Mouse (Mus musculus): ENCODE measurements around the gene Tspan9. TPM values are rescaled to one million over a fixed set of nuclear protein-coding genes. Genes with fewer than 3 reads are reported as not detected.

The Tspan9 gene
- polyA plus RNA-seq, 2 experiments: 134 to 151 TPM

DNA sequence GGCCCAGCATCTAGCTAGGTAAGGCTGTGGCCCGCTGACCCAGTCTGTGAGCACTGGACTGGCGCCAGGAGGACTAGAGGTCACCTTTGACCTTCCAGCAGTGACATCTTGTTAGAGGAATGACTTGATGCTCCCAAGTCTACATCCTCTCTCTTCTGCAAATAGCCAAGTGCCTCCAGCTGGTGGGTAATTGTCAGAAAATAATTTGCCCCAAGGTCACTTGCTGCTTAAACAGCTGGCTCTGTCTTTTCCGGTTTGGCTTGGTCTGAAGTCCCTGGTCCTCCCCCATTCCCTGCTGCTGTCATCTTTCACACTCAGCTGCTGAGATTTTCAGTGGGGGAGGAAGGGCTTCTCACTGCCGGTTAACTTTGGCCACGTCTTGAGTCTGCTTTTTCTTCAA lies 210.7 kb downstream of the Tspan9 start:
- H3K4me2 ChIP-seq (replicated peaks; ENCODE audit: low read depth, low read length, severe bottlenecking): no peak overlapping the region
- peaks cover 11% of the 10 kb centered on the region for H3K4me1 ChIP-seq (ENCODE audit: control insufficient read depth, insufficient read depth, low read length)
- ATAC-seq (ENCODE audit: low FRiP score, low read depth) (no peak), DNase-seq (ENCODE audit: low spot score) (peak; percentile 57)
- H3K4me3 ChIP-seq (replicated peaks; ENCODE audit: low read length): no peak overlapping the region
- no peaks in the 10 kb centered on the region for H3K9me3 ChIP-seq (ENCODE audit: control insufficient read depth, low read length)
- H3K36me3 ChIP-seq (ENCODE audit: control insufficient read depth, insufficient read depth, low read length): peaks cover 11% of the 10 kb centered on the region; the same call in 1 of the 2 replicates
- H3K27ac ChIP-seq (replicated peaks; ENCODE audit: low read depth, low read length): no peak overlapping the region
- no peaks in the 10 kb centered on the region for H3K27me3 ChIP-seq (ENCODE audit: control insufficient read depth, insufficient read depth, low read length)
- WGBS: 36% methylated on average over 5 of the region's 5 CpGs
- no peak overlapping the region for H3K9ac ChIP-seq (ENCODE audit: low read depth, low read length, severe bottlenecking)
- no peak for TF ChIP-seq POLR2A (IDR thresholded peaks at IDR 0.05; ENCODE audit: borderline replicate concordance, extremely low read depth, insufficient read depth, insufficient read length)

DNA sequence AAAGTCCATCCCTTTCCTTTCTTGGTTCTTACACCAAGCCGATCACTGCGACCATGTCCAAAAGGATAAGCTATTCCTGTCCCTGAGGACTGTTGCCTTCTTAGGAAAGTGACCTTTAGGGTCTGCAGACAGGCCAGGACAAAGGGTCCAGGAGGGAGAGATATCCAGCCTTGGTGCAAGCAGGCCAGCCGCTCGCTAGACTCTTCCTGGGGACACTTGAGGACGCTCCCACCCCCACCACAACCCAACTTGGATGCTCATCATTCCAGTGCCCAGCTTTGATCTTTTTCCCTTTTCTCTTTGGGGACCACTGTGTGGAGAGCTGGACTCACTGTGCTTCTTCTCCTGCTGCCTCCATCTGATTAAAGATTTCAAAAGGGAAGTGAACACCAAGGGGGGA lies 214.7 kb downstream of the Tspan9 start:
- DNase-seq (ENCODE audit: low spot score) (no peak), ATAC-seq (ENCODE audit: low FRiP score, low read depth) (no peak)
- peaks cover 8% of the 10 kb centered on the region; the same call in 1 of the 2 replicates for H3K36me3 ChIP-seq (ENCODE audit: control insufficient read depth, insufficient read depth, low read length)
- no peak for TF ChIP-seq POLR2A (IDR thresholded peaks at IDR 0.05; ENCODE audit: borderline replicate concordance, extremely low read depth, insufficient read depth, insufficient read length)
- no peaks in the 10 kb centered on the region for H3K27me3 ChIP-seq (ENCODE audit: control insufficient read depth, insufficient read depth, low read length)
- no peak overlapping the region for H3K4me3 ChIP-seq (replicated peaks; ENCODE audit: low read length)
- H3K9me3 ChIP-seq (ENCODE audit: control insufficient read depth, low read length): no peaks in the 10 kb centered on the region
- 85% methylated on average over 5 of the region's 5 CpGs for WGBS
- no peak overlapping the region for H3K9ac ChIP-seq (ENCODE audit: low read depth, low read length, severe bottlenecking)
- H3K4me1 ChIP-seq (ENCODE audit: control insufficient read depth, insufficient read depth, low read length): peaks cover 18% of the 10 kb centered on the region
- H3K27ac ChIP-seq (replicated peaks; ENCODE audit: low read depth, low read length): no peak overlapping the region
- H3K4me2 ChIP-seq (replicated peaks; ENCODE audit: low read depth, low read length, severe bottlenecking): no peak overlapping the region

- DNase-seq (ENCODE audit: low spot score) (no peak), ATAC-seq (ENCODE audit: low FRiP score, low read depth) (no peak)
- no peak overlapping the region for H3K27ac ChIP-seq (replicated peaks; ENCODE audit: low read depth, low read length)
- H3K4me2 ChIP-seq (replicated peaks; ENCODE audit: low read depth, low read length, severe bottlenecking): no peak overlapping the region
- WGBS: 69% methylated on average over 9 of the region's 9 CpGs
- H3K27me3 ChIP-seq (ENCODE audit: control insufficient read depth, insufficient read depth, low read length): no peaks in the 10 kb centered on the region
- no peaks in the 10 kb centered on the region for H3K9me3 ChIP-seq (ENCODE audit: control insufficient read depth, low read length)
- no peak overlapping the region for H3K9ac ChIP-seq (ENCODE audit: low read depth, low read length, severe bottlenecking)
- H3K36me3 ChIP-seq (ENCODE audit: control insufficient read depth, insufficient read depth, low read length): peaks cover 8% of the 10 kb centered on the region; the same call in 1 of the 2 replicates
- TF ChIP-seq POLR2A (IDR thresholded peaks at IDR 0.05; ENCODE audit: borderline replicate concordance, extremely low read depth, insufficient read depth, insufficient read length): no peak
- no peak overlapping the region for H3K4me3 ChIP-seq (replicated peaks; ENCODE audit: low read length)
- H3K4me1 ChIP-seq (ENCODE audit: control insufficient read depth, insufficient read depth, low read length): peaks cover 7% of the 10 kb centered on the region; the same call in 1 of the 2 replicates
Observed at GRCm38 (mm10) chr6:127925915-127926314, 217.5 kb downstream of the Tspan9 start.

GRCm38 (mm10) chr6:127924750-127925149 lies 218.6 kb downstream of the Tspan9 start:
- H3K4me2 ChIP-seq (replicated peaks; ENCODE audit: low read depth, low read length, severe bottlenecking): no peak overlapping the region
- no peaks in the 10 kb centered on the region for H3K9me3 ChIP-seq (ENCODE audit: control insufficient read depth, low read length)
- peaks cover 8% of the 10 kb centered on the region; the same call in 1 of the 2 replicates for H3K36me3 ChIP-seq (ENCODE audit: control insufficient read depth, insufficient read depth, low read length)
- H3K4me3 ChIP-seq (replicated peaks; ENCODE audit: low read length): no peak overlapping the region
- ATAC-seq (ENCODE audit: low FRiP score, low read depth): no peak
- 70% methylated on average over 6 of the region's 6 CpGs for WGBS
- no peak overlapping the region for H3K27ac ChIP-seq (replicated peaks; ENCODE audit: low read depth, low read length)
- H3K27me3 ChIP-seq (ENCODE audit: control insufficient read depth, insufficient read depth, low read length): no peaks in the 10 kb centered on the region
- H3K9ac ChIP-seq (ENCODE audit: low read depth, low read length, severe bottlenecking): no peak overlapping the region
- H3K4me1 ChIP-seq (ENCODE audit: control insufficient read depth, insufficient read depth, low read length): peaks cover 7% of the 10 kb centered on the region; the same call in 1 of the 2 replicates
- no peak for TF ChIP-seq POLR2A (IDR thresholded peaks at IDR 0.05; ENCODE audit: borderline replicate concordance, extremely low read depth, insufficient read depth, insufficient read length)
- no peak for DNase-seq (ENCODE audit: low spot score)

DNA sequence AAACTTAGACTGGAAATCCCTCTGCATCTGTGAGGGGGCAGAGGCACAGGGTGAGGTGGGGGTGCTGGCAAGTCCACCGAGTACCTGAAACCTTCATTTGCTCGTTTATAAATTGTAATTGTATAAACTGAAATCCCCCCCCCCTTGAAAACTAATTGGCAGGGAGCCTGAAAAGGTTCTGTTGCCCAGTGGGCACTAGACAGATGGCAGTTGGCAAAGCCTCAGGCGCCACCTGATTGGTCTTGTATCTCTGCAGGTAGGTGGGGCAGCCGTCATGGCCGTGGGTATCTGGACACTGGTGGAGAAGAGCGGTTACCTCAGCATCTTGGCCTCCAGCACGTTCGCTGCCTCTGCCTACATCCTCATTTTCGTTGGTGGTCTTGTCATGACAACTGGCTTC lies 220.1 kb downstream of the Tspan9 start:
- no peak overlapping the region for H3K4me2 ChIP-seq (replicated peaks; ENCODE audit: low read depth, low read length, severe bottlenecking)
- H3K36me3 ChIP-seq (ENCODE audit: control insufficient read depth, insufficient read depth, low read length): peaks cover 8% of the 10 kb centered on the region; the same call in 1 of the 2 replicates
- ATAC-seq (ENCODE audit: low FRiP score, low read depth) (no peak), DNase-seq (ENCODE audit: low spot score) (no peak)
- no peaks in the 10 kb centered on the region for H3K27me3 ChIP-seq (ENCODE audit: control insufficient read depth, insufficient read depth, low read length)
- no peak for TF ChIP-seq POLR2A (IDR thresholded peaks at IDR 0.05; ENCODE audit: borderline replicate concordance, extremely low read depth, insufficient read depth, insufficient read length)
- H3K4me3 ChIP-seq (replicated peaks; ENCODE audit: low read length): no peak overlapping the region
- no peaks in the 10 kb centered on the region for H3K9me3 ChIP-seq (ENCODE audit: control insufficient read depth, low read length)
- no peak overlapping the region for H3K27ac ChIP-seq (replicated peaks; ENCODE audit: low read depth, low read length)
- no peak overlapping the region for H3K9ac ChIP-seq (ENCODE audit: low read depth, low read length, severe bottlenecking)
- peaks cover 7% of the 10 kb centered on the region; the same call in 1 of the 2 replicates for H3K4me1 ChIP-seq (ENCODE audit: control insufficient read depth, insufficient read depth, low read length)
- WGBS: 87% methylated on average over 9 of the region's 9 CpGs

DNA sequence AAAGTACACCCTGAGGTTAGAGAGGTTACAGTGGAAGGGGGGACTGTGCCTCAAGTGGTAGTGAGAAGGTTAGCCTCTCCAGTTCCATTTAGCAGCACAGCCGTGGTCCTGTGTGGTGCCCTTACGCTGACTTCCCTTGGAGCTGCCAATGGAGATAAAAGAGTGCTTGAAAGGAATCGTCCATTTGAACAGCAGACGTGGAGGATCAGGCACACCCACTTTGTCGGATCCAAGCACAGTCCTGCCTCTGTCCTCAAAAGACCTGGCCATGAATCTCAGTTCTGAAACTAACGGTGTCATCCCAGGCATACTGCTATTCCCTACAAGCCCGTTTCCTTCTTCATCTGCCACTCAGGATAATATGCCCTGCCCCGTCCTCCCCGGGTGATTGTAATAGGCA lies 221.4 kb downstream of the Tspan9 start:
- Histone ChIP-seq H3K27ac (replicated peaks; ENCODE audit: low read depth, low read length) (no peak overlapping the region), H3K4me2 (replicated peaks; ENCODE audit: low read depth, low read length, severe bottlenecking) (no peak overlapping the region), H3K9ac (ENCODE audit: low read depth, low read length, severe bottlenecking) (no peak overlapping the region), H3K4me3 (replicated peaks; ENCODE audit: low read length) (no peak overlapping the region), H3K9me3 (ENCODE audit: control insufficient read depth, low read length) (no peaks in the 10 kb centered on the region), H3K4me1 (ENCODE audit: control insufficient read depth, insufficient read depth, low read length) (no peaks in the 10 kb centered on the region), H3K27me3 (ENCODE audit: control insufficient read depth, insufficient read depth, low read length) (no peaks in the 10 kb centered on the region), H3K36me3 (ENCODE audit: control insufficient read depth, insufficient read depth, low read length) (peaks cover 8% of the 10 kb centered on the region; the same call in 1 of the 2 replicates)
- no peak for DNase-seq (ENCODE audit: low spot score)
- TF ChIP-seq POLR2A (IDR thresholded peaks at IDR 0.05; ENCODE audit: borderline replicate concordance, extremely low read depth, insufficient read depth, insufficient read length): no peak
- no peak for ATAC-seq (ENCODE audit: low FRiP score, low read depth)
- WGBS: 64% methylated on average over 9 of the region's 9 CpGs

All from limb, embryonic 14.5 days (tissue).